Mouse (Mus musculus) erythroid progenitor cell, adult 5-6 weeks (primary cell): ENCODE data around the gene Rab36. TPM values are rescaled to one million over a fixed set of nuclear protein-coding genes. Genes with fewer than 3 reads are reported as not detected.
"Not testable (repeated sequence)": the region's sequence is repeated elsewhere in the genome, so short reads cannot be mapped to it uniquely, and the experiment has no call there.

ENCODE experiments used
- ATAC-seq: replicated peaks from 2 replicates; pipeline ENCODE4 v1.8.0; 2016; ENCODE audit warnings: moderate number of reproducible peaks, mild to moderate bottlenecking, moderate TSS enrichment, inconsistent platforms; ENCODE audit not compliant: poor library complexity, low FRiP score, severe bottlenecking
- total RNA-seq, 2 experiments: library from RNA; stranded (forward) in 1 of 2; stranded (reverse) in 1 of 2; fragments of 150-400 nt in 1 of 2; fragments of 186-747, 209-891 nt in 1 of 2; gene quantifications; 2 replicates each; pipeline versions ENCODE4 v1.2.3 to v1.2.4; 2015 to 2017; ENCODE audit warnings: low replicate concordance in 2 of 2

Rab36 gene
- total RNA-seq, 2 experiments from 2014 or later = not detected

GRCm38 (mm10) chr10:75042060-75042459 lies 5.2 kb downstream of the Rab36 start:
- ATAC-seq = not testable (repeated sequence)

- ATAC-seq = no peak
These were observed 7.6 kb downstream of the Rab36 start for GRCm38 (mm10) chr10:75044459-75044858.

DNA sequence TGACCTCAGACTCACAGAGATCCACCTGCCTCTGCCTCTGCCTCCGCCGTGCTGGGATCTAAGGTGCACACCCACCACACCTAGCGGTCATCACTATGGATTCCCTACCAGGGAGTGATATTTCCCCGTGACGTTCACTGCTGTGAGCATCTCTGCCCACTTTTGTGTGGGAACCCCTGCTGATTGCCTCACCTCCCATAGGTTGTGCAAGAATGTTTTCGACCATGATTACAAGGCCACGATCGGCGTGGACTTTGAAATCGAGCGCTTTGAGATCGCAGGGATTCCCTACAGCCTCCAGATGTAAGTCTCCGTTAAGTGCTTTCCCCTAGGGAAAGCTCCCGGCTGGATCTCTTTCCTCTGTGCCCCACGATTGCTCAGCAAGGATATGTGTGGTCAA lies 9.0 kb downstream of the Rab36 start:
- ATAC-seq = no peak

GRCm38 (mm10) chr10:75048711-75049110 lies 11.9 kb downstream of the Rab36 start:
- no peak for ATAC-seq

GRCm38 (mm10) chr10:75051364-75052074 lies 14.7 kb downstream of the Rab36 start:
- ATAC-seq = no peak

DNA sequence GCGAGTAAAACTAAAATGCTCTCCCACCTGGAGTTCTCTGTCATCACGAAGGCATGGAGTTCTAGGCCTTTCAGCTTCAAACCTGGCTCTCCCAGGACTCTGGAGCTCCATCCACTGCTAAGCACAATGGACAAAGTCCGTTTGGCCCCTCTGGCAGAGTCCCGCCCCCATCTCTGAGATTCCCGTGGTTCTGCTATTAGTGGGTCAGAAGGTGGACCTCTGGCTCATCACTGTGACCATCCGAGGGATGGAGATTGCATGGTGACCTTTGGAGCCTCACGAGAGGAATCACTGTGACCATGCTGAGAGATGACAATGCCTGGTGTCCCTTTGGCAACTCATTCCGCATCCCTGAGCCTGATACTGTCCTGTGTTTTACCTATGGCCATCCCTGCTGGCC lies 16.0 kb downstream of the Rab36 start:
- no peak for ATAC-seq

- no peak for ATAC-seq
These were observed 16.8 kb downstream of the Rab36 start for GRCm38 (mm10) chr10:75053655-75054054.

DNA sequence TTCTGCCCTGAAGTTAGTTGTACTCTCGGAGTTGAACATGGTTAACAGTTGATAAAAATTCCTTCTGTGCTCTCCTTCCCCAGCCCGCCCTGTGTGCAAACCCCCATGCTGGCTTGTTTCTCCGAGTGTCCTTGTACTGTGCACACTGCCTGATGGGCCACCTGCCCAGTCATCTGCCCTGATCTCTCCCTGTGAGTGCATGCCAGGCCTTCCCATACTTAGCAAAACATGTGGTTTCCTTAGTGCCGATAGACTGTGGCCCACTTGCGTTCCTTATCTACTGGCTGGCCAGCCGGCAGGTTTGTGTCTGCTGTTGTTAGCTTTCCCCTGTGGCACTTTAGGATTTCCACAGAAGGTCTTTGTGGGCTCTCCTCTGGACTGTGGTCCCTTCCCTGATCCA lies 17.3 kb downstream of the Rab36 start:
- ATAC-seq = no peak

DNA sequence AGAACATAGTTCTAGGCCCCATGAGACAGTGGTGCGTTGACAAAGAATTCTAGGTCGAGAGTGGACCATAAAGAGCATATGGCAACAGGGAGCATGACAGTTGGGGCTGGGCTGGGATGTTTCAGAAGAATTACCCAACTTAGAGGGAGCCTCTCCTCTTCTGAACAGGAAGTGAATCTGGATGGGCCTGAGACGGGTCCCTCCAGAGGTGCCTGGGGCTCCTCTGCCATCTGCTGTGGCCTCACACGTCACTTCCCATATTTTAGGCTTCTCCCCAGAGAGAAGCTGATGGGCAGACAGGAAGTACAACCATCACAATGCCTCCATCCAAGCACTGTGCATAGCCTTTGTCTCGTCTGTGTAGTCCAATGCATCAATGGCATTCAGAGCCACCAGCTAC lies 18.8 kb downstream of the Rab36 start:
- no peak for ATAC-seq

- ATAC-seq = no peak
These were observed 19.4 kb downstream of the Rab36 start for GRCm38 (mm10) chr10:75056255-75056654.

GRCm38 (mm10) chr10:75058336-75058735 lies 21.5 kb downstream of the Rab36 start:
- ATAC-seq = no peak

DNA sequence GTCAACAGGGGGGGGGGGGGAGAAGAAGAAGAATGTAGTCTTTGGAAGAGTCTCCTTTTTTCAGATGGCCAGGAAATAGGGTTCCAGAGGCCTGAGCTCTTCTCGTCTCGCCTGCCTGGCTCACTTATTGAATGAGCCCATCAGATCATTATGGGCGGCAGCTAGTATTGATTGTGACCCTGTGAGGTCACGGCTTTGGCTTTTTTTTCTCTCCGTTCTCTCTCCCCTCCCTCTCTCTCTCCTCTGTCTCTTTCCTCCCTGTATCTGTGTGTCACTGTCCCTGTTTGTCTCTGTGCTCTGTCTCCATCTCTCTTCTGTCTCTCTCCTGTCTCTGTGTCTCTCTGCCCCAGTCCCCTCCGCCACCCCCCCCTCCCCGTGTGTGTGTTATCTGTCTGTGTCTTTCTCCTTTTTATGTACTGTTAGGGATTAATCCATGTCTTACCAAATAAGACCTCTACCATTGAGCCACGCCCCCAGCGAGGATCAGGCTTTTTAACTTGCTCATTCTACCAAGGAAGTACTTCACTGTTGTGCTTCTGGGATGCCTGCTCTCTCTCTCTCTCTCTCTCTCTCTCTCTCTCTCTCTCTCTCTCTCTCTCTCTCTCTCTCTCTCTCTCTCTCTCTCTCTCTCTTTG lies 22.0 kb downstream of the Rab36 start:
- ATAC-seq = no peak

GRCm38 (mm10) chr10:75059396-75059795 lies 22.5 kb downstream of the Rab36 start:
- no peak for ATAC-seq

GRCm38 (mm10) chr10:75060217-75060842 lies 23.5 kb downstream of the Rab36 start, which contains the start of gene Bcr:
Bcr (plus strand) TSS chr10:75060592.
- no peak for ATAC-seq

GRCm38 (mm10) chr10:75060843-75061235 lies 24.0 kb downstream of the Rab36 start:
- ATAC-seq = no peak

GRCm38 (mm10) chr10:75061341-75062188 lies 24.7 kb downstream of the Rab36 start:
- no peak for ATAC-seq

GRCm38 (mm10) chr10:75062189-75062561 lies 25.3 kb downstream of the Rab36 start:
- no peak for ATAC-seq

- ATAC-seq = no peak
These were observed 25.8 kb downstream of the Rab36 start for GRCm38 (mm10) chr10:75062621-75063020.

GRCm38 (mm10) chr10:75063301-75063965 lies 26.6 kb downstream of the Rab36 start:
- ATAC-seq = no peak

- ATAC-seq = no peak
These were observed 28.8 kb downstream of the Rab36 start for GRCm38 (mm10) chr10:75065691-75066090.
